Comparison of ENCODE assay signal across 19 mouse cellular contexts in genomic region chr6:109863411-109863810, GRCm38 (mm10).
"Had no signal": no experiment of that assay in that cellular context is flagged by ENCODE, and none has a peak within 500 bp of the region (broad histone marks: within the 10 kb centered on the region; RNA-seq: fewer than 3 reads in every experiment).

No protein-coding gene starts in this region.

- DNase-seq: liver, postnatal 0 days; lung, adult 2 months; lung, postnatal 14 days; lung, postnatal 36 days; retina, postnatal 1 day; right cerebral cortex, postnatal 14 days; spleen, adult 18-20 months; thymus, adult 2 months; thymus, postnatal 25 days; thymus, postnatal 4 days had no signal

- H3K4me2 ChIP-seq: liver, embryonic 15.5 days; lung, embryonic 15.5 days; midbrain, embryonic 11.5 days; midbrain, embryonic 13.5 days; midbrain, embryonic 15.5 days; neural tube, embryonic 13.5 days; neural tube, embryonic 15.5 days had no signal

- H3K36me3 ChIP-seq: liver, embryonic 15.5 days; lung, embryonic 15.5 days; midbrain, embryonic 13.5 days; midbrain, embryonic 15.5 days; neural tube, embryonic 13.5 days; neural tube, embryonic 15.5 days had no signal

- H3K27me3 ChIP-seq: liver, embryonic 15.5 days; lung, embryonic 15.5 days; megakaryocyte, embryonic 14.5 days; midbrain, embryonic 13.5 days; midbrain, embryonic 15.5 days; neural tube, embryonic 13.5 days; neural tube, embryonic 15.5 days had no signal

- H3K4me3 ChIP-seq: liver, embryonic 15.5 days; lung, embryonic 15.5 days; megakaryocyte, embryonic 14.5 days; midbrain, embryonic 13.5 days; midbrain, embryonic 15.5 days; neural tube, embryonic 13.5 days; neural tube, embryonic 15.5 days had no signal

- ATAC-seq: liver, postnatal 0 days; lung, postnatal 0 days; midbrain, embryonic 13.5 days; midbrain, embryonic 15.5 days had no signal
